Mouse (Mus musculus) cerebellum, adult 9-10 months (tissue): ENCODE measurements around the gene Gm4756.
"Not testable (repeated sequence)": the region's sequence is repeated elsewhere in the genome, so short reads cannot be mapped to it uniquely, and the experiment has no call there.

Experiments used
- DNase-seq: peaks from one replicate; pipeline ENCODE4 v3.0.0; 2022

Gene Gm4756

GRCm38 (mm10) chr12:72648921-72649320 is 540 bp downstream of the Gm4756 start:
- DNase-seq: no peak

GRCm38 (mm10) chr12:72638025-72638424 is 11.4 kb downstream of the Gm4756 start:
- no peak for DNase-seq

DNA sequence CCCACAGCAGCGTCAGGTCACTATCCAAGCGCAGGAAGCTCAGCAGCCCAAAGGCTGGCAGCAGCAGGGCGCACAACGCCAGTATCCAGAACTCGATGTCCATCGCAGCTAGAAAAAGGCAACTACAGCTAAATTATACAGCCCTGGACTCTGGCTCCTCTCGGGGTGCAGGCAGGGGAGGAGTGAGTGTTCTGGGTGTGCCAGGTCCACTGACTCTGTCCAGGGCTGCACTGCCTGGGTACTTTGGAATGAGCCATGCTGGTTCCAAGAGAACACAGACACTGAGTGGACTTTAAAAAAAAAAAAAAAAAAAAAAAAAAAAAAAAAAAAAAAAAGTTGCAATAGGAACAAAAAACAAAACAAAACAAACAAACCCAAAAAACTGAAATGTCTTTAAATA is 20.7 kb downstream of the Gm4756 start:
- DNase-seq: no peak

DNA sequence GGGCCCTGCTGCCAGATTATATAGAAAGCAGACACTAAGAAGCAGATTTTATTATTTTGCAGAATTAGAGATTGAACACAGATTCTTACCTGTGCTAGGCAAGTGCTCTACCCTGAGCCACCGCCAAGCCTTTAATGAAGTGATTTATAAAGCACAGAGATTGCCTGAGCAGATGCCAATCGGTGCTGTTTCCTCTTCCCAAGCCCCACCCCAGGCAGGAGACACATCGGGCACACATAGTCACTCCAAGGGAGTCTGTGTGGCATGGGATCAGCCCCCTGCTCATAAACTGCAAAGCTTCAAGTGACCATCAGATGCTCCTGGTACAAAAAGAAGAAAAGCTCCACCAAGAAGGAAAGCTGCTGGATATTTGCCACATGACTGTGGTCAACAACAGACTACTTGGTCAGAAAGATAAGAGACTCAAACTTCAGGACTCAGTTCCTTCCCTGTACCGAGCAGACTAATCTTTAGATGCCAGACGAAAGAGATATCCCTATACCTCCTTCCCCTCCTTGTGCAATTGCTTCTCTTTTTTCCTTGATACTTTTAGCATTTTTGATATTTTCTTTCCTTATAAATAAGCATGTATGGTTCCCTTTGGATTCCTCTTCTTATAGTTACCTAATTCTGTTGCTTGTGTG is 26.5 kb downstream of the Gm4756 start:
- DNase-seq: no peak

DNA sequence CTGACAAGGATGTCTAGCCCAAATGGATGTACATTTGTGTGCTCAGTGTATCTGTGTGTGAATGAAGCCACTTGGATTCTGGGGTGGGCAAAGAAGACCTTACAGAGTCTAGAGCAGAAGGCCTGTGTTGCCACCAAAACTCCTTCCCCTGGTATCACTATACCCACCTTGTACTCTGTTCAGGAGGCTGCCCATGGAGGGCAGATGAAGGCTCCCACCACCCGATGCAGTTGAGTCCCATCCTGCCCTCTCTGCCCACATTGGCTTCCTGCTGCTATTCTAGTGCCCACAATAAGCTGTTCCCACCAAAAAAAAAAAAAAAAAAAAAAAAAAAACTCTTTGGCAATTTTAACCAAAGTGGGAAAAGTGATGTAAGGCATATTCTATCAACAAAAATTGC is 28.0 kb downstream of the Gm4756 start:
- DNase-seq: no peak

GRCm38 (mm10) chr12:72620856-72621255 is 28.6 kb downstream of the Gm4756 start:
- no peak for DNase-seq

- DNase-seq: no peak
Measured at GRCm38 (mm10) chr12:72612053-72612452, 37.4 kb downstream of the Gm4756 start.

GRCm38 (mm10) chr12:72598731-72599130 is 50.7 kb downstream of the Gm4756 start:
- not testable (repeated sequence) for DNase-seq

- no peak for DNase-seq
Measured at GRCm38 (mm10) chr12:72594001-72594400, 55.5 kb downstream of the Gm4756 start.

DNA sequence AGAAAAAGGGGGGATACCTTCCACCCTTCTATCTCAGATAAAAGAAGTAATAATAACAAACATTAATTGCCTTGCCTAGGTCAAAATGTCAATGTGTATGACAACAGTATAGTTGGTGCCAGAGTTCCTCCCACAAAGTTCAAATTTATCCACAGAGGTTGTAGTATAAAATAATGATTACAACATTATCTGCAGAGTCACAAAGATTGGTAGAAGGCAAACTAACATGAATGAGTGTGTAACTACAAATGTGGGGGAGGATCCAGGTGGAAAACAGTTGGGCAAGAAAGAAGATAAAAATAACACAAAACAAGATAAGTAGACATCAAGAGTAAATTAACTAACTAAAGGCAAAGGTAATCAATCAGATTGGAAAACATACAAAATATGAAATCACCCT is 56.5 kb downstream of the Gm4756 start:
- DNase-seq: no peak

DNA sequence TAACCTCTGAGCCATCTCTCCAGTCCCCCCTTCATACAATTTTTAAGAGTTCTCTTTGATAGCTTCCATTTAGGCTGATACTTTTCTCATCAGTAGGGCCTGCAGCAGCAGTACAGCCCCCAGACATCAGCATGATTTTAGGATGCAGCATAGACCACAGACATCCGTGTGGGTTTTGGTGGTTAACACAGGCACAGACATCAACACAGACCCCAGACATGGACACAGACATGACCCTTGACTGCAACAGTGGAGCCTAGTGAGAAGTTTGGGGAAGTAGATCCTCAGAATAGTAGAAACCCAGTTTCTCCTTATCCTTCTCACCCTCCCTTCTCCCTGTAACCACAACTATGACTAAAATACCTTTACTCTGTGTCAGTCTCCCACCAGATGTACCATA is 64.1 kb downstream of the Gm4756 start:
- no peak for DNase-seq

- no peak for DNase-seq
Measured at GRCm38 (mm10) chr12:72583099-72583498, 66.4 kb downstream of the Gm4756 start.

- no peak for DNase-seq
Measured at GRCm38 (mm10) chr12:72582021-72582420, 67.4 kb downstream of the Gm4756 start.

DNA sequence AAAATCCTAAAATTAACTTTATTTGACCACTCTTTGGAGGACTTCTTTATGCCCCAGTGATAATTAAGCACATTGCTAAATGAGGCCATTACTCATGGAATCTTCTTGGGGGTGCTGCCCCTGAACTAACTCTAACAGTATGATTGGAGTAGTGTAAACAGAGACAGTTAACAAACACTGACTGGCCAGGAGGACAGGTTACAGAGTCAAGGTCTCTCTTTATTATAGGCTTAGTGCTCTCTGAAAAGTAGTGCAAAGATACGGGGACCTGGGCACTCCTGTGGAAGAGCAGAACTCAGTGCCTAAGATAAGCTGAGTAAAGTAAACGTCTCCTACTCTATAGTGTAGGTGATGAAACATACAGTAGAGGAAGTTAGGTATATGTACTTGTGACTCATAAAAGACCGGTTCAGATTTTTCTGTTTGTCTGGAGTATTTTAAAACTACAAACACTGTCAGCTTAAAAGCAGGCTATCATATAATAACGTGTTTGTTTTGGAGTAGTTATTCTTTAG is 85.1 kb downstream of the Gm4756 start:
- DNase-seq: no peak

GRCm38 (mm10) chr12:72554347-72554746 is 95.1 kb downstream of the Gm4756 start:
- DNase-seq: no peak

GRCm38 (mm10) chr12:72538571-72538970 is 110.9 kb downstream of the Gm4756 start:
- no peak for DNase-seq

DNA sequence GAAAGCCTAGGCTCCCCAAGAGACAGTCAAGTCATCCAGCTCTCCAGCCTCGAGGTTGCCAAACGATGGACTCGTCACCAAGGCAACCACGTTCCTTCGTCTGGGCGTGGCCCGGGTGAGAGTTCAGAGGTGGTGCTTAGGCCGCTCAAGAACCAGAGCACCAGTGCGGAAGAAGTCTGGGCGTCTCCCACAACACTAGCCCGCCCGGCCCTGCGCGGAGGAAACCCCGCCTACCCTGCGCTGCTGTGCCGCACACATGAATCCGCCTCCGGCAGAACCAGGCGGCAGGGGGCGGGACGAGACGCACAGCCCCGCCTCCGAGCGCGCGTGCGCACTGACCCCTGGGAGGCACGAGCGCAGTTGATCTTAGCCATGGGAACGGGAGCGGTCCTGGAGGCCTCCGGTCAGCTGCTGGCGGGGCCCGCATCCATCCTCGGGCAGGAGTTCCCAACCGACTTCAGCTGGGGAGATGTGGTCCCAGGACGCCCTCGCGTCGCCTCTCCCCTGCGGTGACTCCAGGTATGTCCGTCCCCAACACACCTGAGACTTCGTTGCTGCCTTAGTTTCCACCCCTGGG is 113.4 kb downstream of the Gm4756 start, which contains the start of gene Pcnx4:
TSS of gene Pcnx4 (plus strand) at position 363 of the 577 bp plus-strand sequence.
- DNase-seq: peak; percentile 95

DNA sequence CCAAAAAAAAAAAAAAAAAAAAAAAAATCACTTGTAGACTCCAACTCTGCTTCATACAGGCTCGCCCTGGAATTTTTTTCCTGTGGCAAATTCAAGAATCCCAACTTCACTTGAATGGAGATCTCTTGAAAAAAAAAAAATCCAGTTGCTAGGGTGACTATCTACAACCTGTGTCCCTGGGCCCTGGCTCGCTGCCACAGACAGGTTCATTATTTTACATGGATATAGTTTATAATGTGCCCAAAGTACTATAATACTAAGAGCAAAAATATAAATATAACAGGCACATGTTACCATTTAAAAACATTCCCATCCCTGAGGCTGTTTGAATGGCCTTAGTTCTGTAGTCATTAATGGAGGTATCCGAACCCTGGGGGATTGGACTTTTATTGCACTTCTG is 113.9 kb downstream of the Gm4756 start:
- no peak for DNase-seq

GRCm38 (mm10) chr12:72533986-72534385 is 115.5 kb downstream of the Gm4756 start:
- DNase-seq: no peak

GRCm38 (mm10) chr12:72532303-72532702 is 117.2 kb downstream of the Gm4756 start:
- no peak for DNase-seq
